Mouse (Mus musculus): Measurements from ENCODE around the gene Hdac4. TPM values are rescaled to one million over a fixed set of nuclear protein-coding genes. Genes with fewer than 3 reads are reported as not detected.

The Hdac4 gene
- polyA plus RNA-seq, 1 experiment from 2014 or later, result 38.0 TPM

GRCm38 (mm10) chr1:92174251-92174897 is 21.1 kb downstream of the Hdac4 start:
- no peak overlapping the region for H3K4me2 ChIP-seq (ENCODE audit: low read depth, low read length)
- H3K4me1 ChIP-seq (ENCODE audit: control insufficient read depth, insufficient read depth, low read length), result peaks cover 41% of the 10 kb centered on the region
- 16% methylated on average over 3 of the region's 3 CpGs for WGBS

GRCm38 (mm10) chr1:92170616-92171235 is 24.8 kb downstream of the Hdac4 start:
- H3K4me2 ChIP-seq (ENCODE audit: low read depth, low read length), result no peak overlapping the region
- no peak overlapping the region for H3K27ac ChIP-seq (ENCODE audit: low read depth, low read length)
- H3K27me3 ChIP-seq (ENCODE audit: control insufficient read depth, insufficient read depth, low read length), result no peaks in the 10 kb centered on the region
- H3K4me1 ChIP-seq (ENCODE audit: control insufficient read depth, insufficient read depth, low read length), result peaks cover 30% of the 10 kb centered on the region
- H3K4me3 ChIP-seq (ENCODE audit: low read depth, low read length), result no peak overlapping the region
- H3K36me3 ChIP-seq (ENCODE audit: control insufficient read depth, insufficient read depth, low read length), result no peaks in the 10 kb centered on the region
- WGBS, result 84% methylated on average over 5 of the region's 5 CpGs
- no peaks in the 10 kb centered on the region for H3K9me3 ChIP-seq (ENCODE audit: control insufficient read depth, low read length)
- no peak overlapping the region for H3K9ac ChIP-seq (replicated peaks; ENCODE audit: low read depth, low read length)
- ATAC-seq (ENCODE audit: low read depth), result no peak

More at GRCm38 (mm10) chr1:92174251-92174897, 21.1 kb downstream of the Hdac4 start:
- Histone ChIP-seq H3K36me3 (ENCODE audit: control insufficient read depth, insufficient read depth, low read length) (no peaks in the 10 kb centered on the region), H3K9me3 (ENCODE audit: control insufficient read depth, low read length) (no peaks in the 10 kb centered on the region), H3K27ac (ENCODE audit: low read depth, low read length) (no peak overlapping the region), H3K4me3 (ENCODE audit: low read depth, low read length) (no peak overlapping the region), H3K9ac (replicated peaks; ENCODE audit: low read depth, low read length) (no peak overlapping the region), H3K27me3 (ENCODE audit: control insufficient read depth, insufficient read depth, low read length) (no peaks in the 10 kb centered on the region)
- no peak for ATAC-seq (ENCODE audit: low read depth)

GRCm38 (mm10) chr1:92169776-92170055 is 25.8 kb downstream of the Hdac4 start:
- ATAC-seq (ENCODE audit: low read depth), result no peak
- no peaks in the 10 kb centered on the region for H3K36me3 ChIP-seq (ENCODE audit: control insufficient read depth, insufficient read depth, low read length)
- H3K9ac ChIP-seq (replicated peaks; ENCODE audit: low read depth, low read length), result no peak overlapping the region
- H3K4me2 ChIP-seq (ENCODE audit: low read depth, low read length), result no peak overlapping the region
- H3K4me3 ChIP-seq (ENCODE audit: low read depth, low read length), result no peak overlapping the region
- peaks cover 25% of the 10 kb centered on the region for H3K4me1 ChIP-seq (ENCODE audit: control insufficient read depth, insufficient read depth, low read length)
- H3K27me3 ChIP-seq (ENCODE audit: control insufficient read depth, insufficient read depth, low read length), result no peaks in the 10 kb centered on the region
- no peak overlapping the region for H3K27ac ChIP-seq (ENCODE audit: low read depth, low read length)
- no peaks in the 10 kb centered on the region for H3K9me3 ChIP-seq (ENCODE audit: control insufficient read depth, low read length)

GRCm38 (mm10) chr1:92168900-92169775 is 26.4 kb downstream of the Hdac4 start:
- Histone ChIP-seq H3K9ac (replicated peaks; ENCODE audit: low read depth, low read length) (no peak overlapping the region), H3K4me2 (ENCODE audit: low read depth, low read length) (no peak overlapping the region), H3K36me3 (ENCODE audit: control insufficient read depth, insufficient read depth, low read length) (no peaks in the 10 kb centered on the region), H3K27ac (ENCODE audit: low read depth, low read length) (no peak overlapping the region), H3K4me1 (ENCODE audit: control insufficient read depth, insufficient read depth, low read length) (peaks cover 24% of the 10 kb centered on the region), H3K27me3 (ENCODE audit: control insufficient read depth, insufficient read depth, low read length) (no peaks in the 10 kb centered on the region), H3K9me3 (ENCODE audit: control insufficient read depth, low read length) (no peaks in the 10 kb centered on the region), H3K4me3 (ENCODE audit: low read depth, low read length) (no peak overlapping the region)
- WGBS, result 94% methylated on average over 4 of the region's 4 CpGs
- no peak for ATAC-seq (ENCODE audit: low read depth)

- no peaks in the 10 kb centered on the region for H3K9me3 ChIP-seq (ENCODE audit: control insufficient read depth, low read length)
- no peaks in the 10 kb centered on the region for H3K36me3 ChIP-seq (ENCODE audit: control insufficient read depth, insufficient read depth, low read length)
- H3K27ac ChIP-seq (ENCODE audit: low read depth, low read length), result no peak overlapping the region
- H3K4me2 ChIP-seq (ENCODE audit: low read depth, low read length), result no peak overlapping the region
- ATAC-seq (ENCODE audit: low read depth), result no peak
- H3K27me3 ChIP-seq (ENCODE audit: control insufficient read depth, insufficient read depth, low read length), result no peaks in the 10 kb centered on the region
- H3K4me3 ChIP-seq (ENCODE audit: low read depth, low read length), result no peak overlapping the region
- H3K9ac ChIP-seq (replicated peaks; ENCODE audit: low read depth, low read length), result no peak overlapping the region
- H3K4me1 ChIP-seq (ENCODE audit: control insufficient read depth, insufficient read depth, low read length), result peaks cover 13% of the 10 kb centered on the region; the same call in 1 of the 2 replicates
- WGBS, result 95% methylated on average over 1 of the region's 1 CpGs
Measured at GRCm38 (mm10) chr1:92163932-92164331, 31.6 kb downstream of the Hdac4 start.

- H3K9ac ChIP-seq (replicated peaks; ENCODE audit: low read depth, low read length), result no peak overlapping the region
Measured at GRCm38 (mm10) chr1:92159804-92160203, 35.7 kb downstream of the Hdac4 start.

GRCm38 (mm10) chr1:92150201-92150600 is 45.3 kb downstream of the Hdac4 start:
- H3K36me3 ChIP-seq (ENCODE audit: control insufficient read depth, insufficient read depth, low read length), result no peaks in the 10 kb centered on the region
- H3K4me3 ChIP-seq (ENCODE audit: low read depth, low read length), result no peak overlapping the region
- WGBS, result 47% methylated on average over 1 of the region's 1 CpGs
- no peaks in the 10 kb centered on the region for H3K9me3 ChIP-seq (ENCODE audit: control insufficient read depth, low read length)
- no peaks in the 10 kb centered on the region; the same call in 1 of the 2 replicates for H3K4me1 ChIP-seq (ENCODE audit: control insufficient read depth, insufficient read depth, low read length)
- no peaks in the 10 kb centered on the region for H3K27me3 ChIP-seq (ENCODE audit: control insufficient read depth, insufficient read depth, low read length)
- no peak for ATAC-seq (ENCODE audit: low read depth)
- H3K27ac ChIP-seq (ENCODE audit: low read depth, low read length), result no peak overlapping the region
- no peak overlapping the region for H3K4me2 ChIP-seq (ENCODE audit: low read depth, low read length)
- no peak overlapping the region for H3K9ac ChIP-seq (replicated peaks; ENCODE audit: low read depth, low read length)

More at GRCm38 (mm10) chr1:92159804-92160203, 35.7 kb downstream of the Hdac4 start:
- Histone ChIP-seq H3K4me1 (ENCODE audit: control insufficient read depth, insufficient read depth, low read length) (peaks cover 6% of the 10 kb centered on the region; the same call in 1 of the 2 replicates), H3K27ac (ENCODE audit: low read depth, low read length) (no peak overlapping the region), H3K36me3 (ENCODE audit: control insufficient read depth, insufficient read depth, low read length) (no peaks in the 10 kb centered on the region), H3K4me2 (ENCODE audit: low read depth, low read length) (no peak overlapping the region), H3K27me3 (ENCODE audit: control insufficient read depth, insufficient read depth, low read length) (no peaks in the 10 kb centered on the region), H3K4me3 (ENCODE audit: low read depth, low read length) (no peak overlapping the region), H3K9me3 (ENCODE audit: control insufficient read depth, low read length) (no peaks in the 10 kb centered on the region)
- 98% methylated on average over 4 of the region's 4 CpGs for WGBS
- no peak for ATAC-seq (ENCODE audit: low read depth)

- H3K27me3 ChIP-seq (ENCODE audit: control insufficient read depth, insufficient read depth, low read length), result no peaks in the 10 kb centered on the region
- 95% methylated on average over 1 of the region's 1 CpGs for WGBS
- H3K4me2 ChIP-seq (ENCODE audit: low read depth, low read length), result no peak overlapping the region
Measured at GRCm38 (mm10) chr1:92148527-92148926, 47.0 kb downstream of the Hdac4 start.

More at GRCm38 (mm10) chr1:92148527-92148926, 47.0 kb downstream of the Hdac4 start:
- H3K9me3 ChIP-seq (ENCODE audit: control insufficient read depth, low read length), result no peaks in the 10 kb centered on the region
- H3K9ac ChIP-seq (replicated peaks; ENCODE audit: low read depth, low read length), result no peak overlapping the region
- peaks cover 6% of the 10 kb centered on the region for H3K4me1 ChIP-seq (ENCODE audit: control insufficient read depth, insufficient read depth, low read length)
- H3K4me3 ChIP-seq (ENCODE audit: low read depth, low read length), result no peak overlapping the region
- no peak for ATAC-seq (ENCODE audit: low read depth)
- H3K27ac ChIP-seq (ENCODE audit: low read depth, low read length), result no peak overlapping the region
- H3K36me3 ChIP-seq (ENCODE audit: control insufficient read depth, insufficient read depth, low read length), result no peaks in the 10 kb centered on the region

Data from neural tube, embryonic 14.5 days (tissue).